Mouse (Mus musculus) embryonic fibroblast, embryonic 13.5 days (primary cell): ENCODE results near the gene Fut8. TPM values are rescaled to one million over a fixed set of nuclear protein-coding genes. Genes with fewer than 3 reads are reported as not detected.
A peak's percentile ranks its signal among the peaks of the same experiment; 100 is the strongest.

Experiments
- H3K27ac ChIP-seq: 2 replicates; pipeline ENCODE4 v1.5.1; 2012; ENCODE audit warnings: low read length, control low read depth, inconsistent platforms; ENCODE audit not compliant: insufficient read depth
- H3K4me1 ChIP-seq: 2 replicates; pipeline ENCODE4 v1.6.1; 2011; ENCODE audit warnings: low read length; ENCODE audit not compliant: control insufficient read depth, insufficient read depth
- H3K4me3 ChIP-seq: 2 replicates; pipeline ENCODE4 v1.5.1; 2011; ENCODE audit warnings: mild to moderate bottlenecking, control low read depth, low read length; ENCODE audit not compliant: insufficient read depth
- CTCF ChIP-seq: IDR thresholded peaks from 2 replicates; pipeline ENCODE4 v1.5.1; 2011; ENCODE audit warnings: mild to moderate bottlenecking, control low read depth, low read length, moderate library complexity, borderline replicate concordance; ENCODE audit not compliant: insufficient read depth
- POLR2A ChIP-seq: IDR thresholded peaks from 2 replicates; pipeline ENCODE4 v1.6.1; 2011; ENCODE audit warnings: low read depth, mild to moderate bottlenecking, control low read depth, low read length, moderate library complexity
- polyA plus RNA-seq: library from polyadenylated mRNA; stranded (reverse); fragments of >200 nt; gene quantifications from 2 replicates; pipeline ENCODE4 v1.2.4, GENCODE M21; 2011; ENCODE audit warnings: low read depth; ENCODE audit not compliant: missing spikeins, insufficient read length

Fut8 gene
- 36.1 and 38.2 TPM in 2 replicates for polyA plus RNA-seq

DNA sequence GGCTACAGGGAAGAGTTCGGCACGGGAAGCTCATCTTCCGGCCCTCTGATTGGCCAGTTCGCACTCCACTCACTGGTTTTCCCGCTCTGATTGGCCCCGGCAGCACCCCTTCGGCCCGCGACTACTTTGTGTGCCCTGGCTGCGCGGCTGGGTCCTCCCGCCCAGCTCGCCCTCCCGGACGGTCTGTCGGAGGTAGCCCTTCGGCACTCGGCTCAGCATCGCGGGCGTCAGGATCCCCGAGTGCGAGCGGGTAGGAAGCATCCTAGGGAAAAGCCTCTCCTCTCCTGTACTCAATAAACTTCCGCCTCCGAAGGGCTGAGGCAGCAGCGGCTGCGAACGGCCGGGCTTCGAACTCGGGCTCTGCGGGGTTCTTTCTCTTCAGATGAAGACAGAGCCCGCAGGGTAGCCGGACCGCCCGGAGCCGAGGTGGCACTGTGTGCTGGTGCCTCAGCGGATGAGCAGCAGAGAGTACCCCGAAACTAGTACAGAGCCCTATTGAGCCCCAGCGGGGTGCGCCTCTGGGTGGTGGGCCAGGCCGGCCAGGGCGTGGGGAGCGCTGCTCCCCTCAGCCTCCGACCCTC is at the start of gene Fut8:
TSS of gene Fut8 (plus strand) at position 176 of the 581 bp plus-strand sequence.
- peak; percentile 70; the same call in 1 of the 2 replicates for TF ChIP-seq POLR2A
- no peak for TF ChIP-seq CTCF
- Histone ChIP-seq H3K4me1 (no peaks in the 10 kb centered on the region), H3K27ac (peak within 1 kb of the TSS; percentile 75), H3K4me3 (peak within 1 kb of the TSS; percentile 79)

DNA sequence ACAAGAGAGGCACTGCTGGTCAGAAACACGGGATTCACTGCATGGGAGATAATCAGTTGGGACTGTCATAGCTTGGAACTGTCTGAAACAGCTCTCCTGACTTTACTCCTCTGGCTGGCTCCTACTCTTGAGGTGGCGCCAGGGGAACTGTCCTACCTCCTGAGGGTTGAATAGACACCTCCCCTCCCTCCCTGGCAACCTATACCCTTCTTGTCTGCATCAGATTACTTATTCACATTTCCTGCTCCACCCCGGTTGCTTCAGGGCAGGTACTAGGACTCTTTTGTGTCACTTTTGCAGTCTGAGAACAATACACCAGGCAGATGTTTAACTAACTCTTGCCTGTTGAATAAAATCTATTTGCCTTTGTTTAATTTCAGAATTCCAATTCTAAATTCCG is 48.8 kb upstream of the Fut8 start:
- Histone ChIP-seq H3K27ac (no peak overlapping the region), H3K4me1 (no peaks in the 10 kb centered on the region), H3K4me3 (no peak overlapping the region)
- TF ChIP-seq POLR2A (no peak), CTCF (no peak)

DNA sequence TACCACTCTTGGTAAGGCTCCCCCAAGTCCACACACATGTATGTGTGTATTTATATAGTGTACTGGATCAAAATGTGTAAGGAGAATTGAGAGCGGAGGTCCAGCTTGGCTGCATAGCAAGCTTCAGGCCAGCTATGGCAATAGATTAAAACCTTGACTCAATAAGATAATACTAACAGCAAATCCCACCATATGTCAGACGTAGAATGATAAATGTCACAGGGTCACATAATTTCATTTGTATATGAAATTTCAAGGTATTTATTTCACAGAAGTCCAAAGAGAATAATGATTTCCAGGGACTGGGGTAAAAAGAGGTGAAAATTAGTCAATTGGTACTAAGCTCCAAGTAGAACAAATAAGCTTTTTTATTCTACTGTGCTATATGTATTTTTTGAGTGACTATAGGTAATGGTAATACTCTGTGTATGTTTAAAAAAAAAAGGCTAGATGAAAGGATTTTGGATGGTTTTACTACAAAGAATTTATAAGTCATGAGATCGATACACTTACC is 47.9 kb upstream of the Fut8 start:
- TF ChIP-seq CTCF (no peak), POLR2A (no peak)
- Histone ChIP-seq H3K4me3 (no peak overlapping the region), H3K4me1 (no peaks in the 10 kb centered on the region)

DNA sequence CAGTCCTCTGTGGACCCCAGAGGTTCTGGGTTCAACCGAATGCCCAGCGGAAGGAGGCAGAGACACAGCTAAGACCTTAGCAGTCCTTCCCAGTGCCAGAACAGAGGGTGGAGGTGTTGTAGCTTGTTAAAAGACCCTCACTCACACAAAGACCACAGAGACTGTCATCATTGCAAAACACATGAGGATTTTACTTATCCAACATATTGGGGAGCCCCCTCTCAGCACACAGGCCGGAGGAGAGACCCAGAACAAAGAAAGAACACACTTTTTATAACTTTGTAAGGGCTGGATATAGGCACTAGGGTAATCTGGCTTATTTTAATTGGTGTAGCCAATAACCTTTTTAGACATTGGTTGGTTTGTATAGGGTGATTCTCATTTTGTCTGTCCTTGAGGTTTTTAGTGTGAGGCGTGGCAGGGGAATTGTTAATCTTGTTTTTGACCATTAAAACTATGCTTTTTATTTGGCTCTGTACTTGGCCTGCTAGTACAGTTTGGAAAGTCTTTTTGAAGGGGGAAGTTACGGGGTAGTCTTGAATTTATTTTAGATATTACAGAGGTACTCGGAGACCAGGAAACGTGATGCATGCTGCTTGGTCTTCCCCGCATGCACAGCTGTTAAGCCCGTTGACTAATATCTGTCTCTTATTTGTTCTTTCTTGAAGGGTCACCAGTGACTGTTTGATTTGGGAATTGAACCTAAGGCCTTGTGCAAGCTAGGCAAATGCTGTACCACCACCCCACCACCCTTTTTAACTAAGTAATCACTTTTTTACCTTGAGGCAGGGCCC is 46.2 kb upstream of the Fut8 start:
- Histone ChIP-seq H3K4me3 (no peak overlapping the region), H3K27ac (no peak overlapping the region), H3K4me1 (no peaks in the 10 kb centered on the region)
- TF ChIP-seq POLR2A (no peak), CTCF (no peak)

More for the DNA sequence above, 47.9 kb upstream of the Fut8 start:
- H3K27ac ChIP-seq = no peak overlapping the region

DNA sequence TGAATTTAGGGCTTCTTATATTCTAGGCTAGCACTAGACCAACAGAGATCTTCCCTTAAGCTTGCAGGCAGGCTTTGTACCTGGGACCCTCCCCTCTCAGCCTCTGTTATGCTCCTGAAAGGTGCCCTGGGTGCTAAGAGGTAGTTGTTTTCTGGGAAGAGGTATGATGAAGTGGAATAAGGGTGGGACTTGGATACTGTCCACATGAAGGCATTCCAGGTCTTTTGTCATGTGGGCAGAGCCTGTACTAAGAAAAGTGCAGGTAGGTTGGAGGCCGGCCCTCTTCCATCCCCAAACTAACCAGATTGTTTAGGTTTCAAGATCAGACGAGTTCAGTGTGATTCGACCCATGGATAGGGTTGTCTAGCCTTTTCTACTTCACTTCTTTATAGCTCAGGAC is 45.2 kb upstream of the Fut8 start:
- Histone ChIP-seq H3K27ac (no peak overlapping the region), H3K4me1 (no peaks in the 10 kb centered on the region), H3K4me3 (no peak overlapping the region)
- TF ChIP-seq POLR2A (no peak), CTCF (no peak)

DNA sequence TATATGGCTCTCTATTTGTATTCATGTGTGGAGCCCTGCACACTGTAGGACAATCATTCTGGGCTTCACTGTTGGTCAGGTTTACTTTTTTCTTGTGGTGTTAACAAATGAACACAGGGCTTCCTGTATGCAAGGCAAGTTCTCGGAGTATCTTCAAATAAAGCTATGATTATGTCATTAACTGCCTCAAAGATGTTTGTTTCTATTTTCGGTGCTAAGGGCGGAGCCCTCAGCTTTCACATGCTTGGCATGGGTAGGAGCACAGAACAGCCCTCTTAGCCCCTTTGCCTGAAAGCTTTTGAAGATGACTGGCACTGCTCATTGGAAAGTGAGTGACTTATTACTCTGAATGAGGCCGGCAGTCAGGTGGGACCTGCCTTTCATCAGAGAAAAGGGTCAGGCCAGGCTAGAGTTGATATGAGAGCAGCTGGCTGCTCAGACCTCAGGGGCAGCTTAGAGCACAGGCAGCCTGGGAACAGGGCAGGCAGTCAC is 44.7 kb upstream of the Fut8 start:
- H3K4me3 ChIP-seq = no peak overlapping the region
- H3K4me1 ChIP-seq = no peaks in the 10 kb centered on the region
- no peak for TF ChIP-seq POLR2A
- no peak for TF ChIP-seq CTCF
- no peak overlapping the region for H3K27ac ChIP-seq

DNA sequence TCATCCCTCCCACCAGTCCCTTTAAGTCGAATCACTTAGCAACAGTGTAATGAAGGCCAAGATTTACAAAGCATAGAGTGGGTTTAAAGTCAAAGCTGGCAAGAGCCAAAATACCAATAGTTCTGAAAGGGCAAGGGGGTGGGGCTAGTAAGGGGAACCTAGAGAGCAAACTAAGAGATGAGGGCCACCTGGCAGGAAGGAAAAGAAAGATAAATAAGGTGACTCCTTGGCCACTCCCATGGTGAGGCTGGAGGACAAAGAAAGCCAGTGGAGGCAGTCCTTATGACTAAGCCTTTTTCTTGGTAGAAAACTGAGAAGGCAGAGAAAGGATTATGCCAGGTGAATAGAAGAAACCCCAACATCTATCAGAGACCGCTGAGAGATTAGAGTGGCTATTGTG is 42.9 kb upstream of the Fut8 start:
- Histone ChIP-seq H3K4me1 (no peaks in the 10 kb centered on the region), H3K27ac (no peak overlapping the region), H3K4me3 (no peak overlapping the region)
- no peak for TF ChIP-seq POLR2A
- no peak for TF ChIP-seq CTCF

DNA sequence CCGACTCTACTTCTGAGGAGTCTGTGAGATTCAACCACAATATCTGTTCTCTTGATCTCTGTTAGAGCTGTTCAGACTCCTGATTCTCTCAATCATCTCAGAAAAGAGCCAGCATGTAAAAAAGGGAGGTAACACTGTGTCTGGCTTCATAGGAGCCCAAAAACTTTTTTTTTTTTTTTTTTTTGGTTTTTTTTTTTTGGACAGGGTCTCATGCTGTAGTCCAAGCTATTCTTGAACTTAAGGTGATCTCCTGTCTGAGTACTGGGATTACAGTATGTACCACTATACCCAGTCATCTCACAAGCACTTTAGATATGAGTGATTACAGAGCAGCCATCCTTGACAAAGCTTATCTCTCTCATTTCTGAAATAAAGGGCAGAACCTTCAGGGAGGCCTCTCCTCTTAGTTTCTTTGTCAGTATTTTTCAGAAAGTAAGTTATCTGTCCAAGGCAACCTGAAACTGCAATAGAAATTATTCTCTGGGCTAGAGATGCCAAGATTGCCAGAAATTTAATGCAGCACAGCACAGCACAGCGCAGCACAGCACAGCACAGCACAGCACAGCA is 41.3 kb upstream of the Fut8 start:
- H3K4me1 ChIP-seq = no peaks in the 10 kb centered on the region
- TF ChIP-seq CTCF (no peak), POLR2A (no peak)
- no peak overlapping the region for H3K4me3 ChIP-seq
- H3K27ac ChIP-seq = no peak overlapping the region

DNA sequence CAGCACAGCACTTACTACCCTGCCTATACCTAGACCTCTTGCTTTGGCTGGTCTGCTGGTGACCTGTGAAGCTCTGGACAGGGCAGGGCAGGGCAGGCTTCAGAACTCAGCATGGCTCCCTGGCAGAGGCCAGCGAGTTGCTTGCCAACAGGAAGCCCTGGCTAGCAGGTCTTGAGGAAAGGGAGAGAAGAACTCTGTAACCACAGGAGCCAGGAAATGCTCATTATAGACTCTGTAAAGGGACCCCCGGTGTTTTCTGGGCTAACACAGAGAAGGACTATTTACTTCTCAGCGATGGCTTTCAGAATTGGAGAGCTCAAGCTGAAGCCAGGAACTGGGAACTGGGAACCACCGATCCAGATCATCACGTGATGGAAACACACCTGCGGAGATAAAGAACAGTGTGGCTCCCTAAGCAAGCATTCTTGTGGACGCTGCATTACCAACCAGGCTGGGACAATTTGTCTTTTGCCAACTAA is 40.8 kb upstream of the Fut8 start:
- no peaks in the 10 kb centered on the region for H3K4me1 ChIP-seq

DNA sequence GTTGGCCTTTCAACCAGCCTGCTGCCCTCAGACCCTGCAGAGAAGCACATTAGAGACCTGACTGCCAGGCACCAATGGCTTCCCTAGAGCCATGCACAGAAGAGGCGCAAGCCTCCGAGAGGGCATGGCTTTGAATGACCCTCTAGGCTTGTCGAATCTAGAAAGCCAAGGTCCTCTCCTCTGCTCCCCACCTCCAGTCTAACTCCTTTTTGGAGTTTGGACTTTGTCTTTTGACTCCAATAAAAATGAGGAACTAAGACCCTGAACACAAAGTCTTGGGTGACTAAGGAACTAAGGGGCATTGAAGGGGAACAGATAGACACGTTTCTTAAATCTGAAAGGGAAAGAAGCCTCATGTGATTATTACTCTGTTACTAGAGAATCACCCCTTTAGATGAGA is 39.7 kb upstream of the Fut8 start:
- H3K27ac ChIP-seq = no peak overlapping the region
- no peak for TF ChIP-seq POLR2A
- TF ChIP-seq CTCF = no peak

More for the DNA sequence above, 40.8 kb upstream of the Fut8 start:
- Histone ChIP-seq H3K4me3 (no peak overlapping the region), H3K27ac (no peak overlapping the region)
- no peak for TF ChIP-seq CTCF
- no peak for TF ChIP-seq POLR2A

More for the DNA sequence above, 39.7 kb upstream of the Fut8 start:
- Histone ChIP-seq H3K4me1 (no peaks in the 10 kb centered on the region), H3K4me3 (no peak overlapping the region)
